Mouse (Mus musculus) bone marrow macrophage, adult 2 months (primary cell): ENCODE results near the gene Ier2.

Source experiments
- CTCF ChIP-seq: IDR thresholded peaks from 2 replicates; pipeline ENCODE4 v1.5.1; 2012; ENCODE audit warnings: low read depth, mild to moderate bottlenecking, low read length, moderate library complexity
- POLR2A ChIP-seq: IDR thresholded peaks from 2 replicates; pipeline ENCODE4 v1.6.1; 2012; ENCODE audit warnings: mild to moderate bottlenecking, low read depth, low read length, borderline replicate concordance

DNA sequence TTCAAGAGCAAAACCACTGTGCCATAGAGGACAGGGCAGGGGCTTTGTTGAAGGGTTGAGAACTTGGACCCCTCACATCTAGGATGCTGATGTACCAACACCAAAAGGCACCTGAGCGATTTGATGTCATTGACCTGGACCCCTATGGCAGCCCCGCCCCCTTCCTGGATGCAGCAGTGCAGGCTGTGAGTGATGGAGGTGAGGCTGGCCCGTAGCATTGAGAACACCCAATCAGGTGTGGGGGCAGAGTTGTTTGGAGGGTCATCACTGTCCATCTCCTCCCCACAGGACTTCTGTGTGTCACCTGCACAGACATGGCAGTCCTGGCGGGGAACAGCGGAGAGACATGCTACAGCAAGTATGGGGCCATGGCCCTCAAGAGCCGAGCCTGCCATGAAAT lies 32.5 kb upstream of the Ier2 start:
- TF ChIP-seq CTCF (no peak), POLR2A (no peak)
